Mouse (Mus musculus) olfactory bulb, adult 2 months (tissue): ENCODE measurements at regions not wholly inside any gene's neighbourhood (a gene's known extent, or its start where the extent isn't known, plus 50 kb on each side); places are given as distances from the start of the nearest gene placed in this dataset.

Experiments used
- H3K27ac ChIP-seq: fragments of 200-500 bp; 2 replicates; pipeline ENCODE4 v1.5.1; 2012; ENCODE audit warnings: low read depth, low read length; ENCODE audit not compliant: insufficient read depth
- H3K4me1 ChIP-seq: fragments of 200-500 bp; 2 replicates; pipeline ENCODE4 v1.6.1; 2012; ENCODE audit warnings: low read length; ENCODE audit not compliant: control insufficient read depth, insufficient read depth
- H3K4me3 ChIP-seq: fragments of 200-500 bp; 2 replicates; pipeline ENCODE4 v1.5.1; 2012; ENCODE audit warnings: mild to moderate bottlenecking, low read depth, low read length, moderate library complexity; ENCODE audit not compliant: insufficient read depth
- CTCF ChIP-seq: fragments of 200-500 bp; IDR thresholded peaks from 2 replicates; pipeline ENCODE4 v1.5.1; 2012; ENCODE audit warnings: low read depth, mild to moderate bottlenecking, low read length, moderate library complexity; ENCODE audit not compliant: insufficient read depth
- POLR2A ChIP-seq: fragments of 200-500 bp; IDR thresholded peaks from 2 replicates; pipeline ENCODE4 v1.6.1; 2012; ENCODE audit warnings: mild to moderate bottlenecking, low read depth, low read length, moderate library complexity; ENCODE audit not compliant: insufficient read depth
- WGBS: fragments of 180-500 bp; shearing (Covaris S2); methylation state at CpG from one replicate; pipeline ENCODE4 v1.1.7; 2018; 5-methylcytosine and 5-hydroxymethylcytosine counted together

- Histone ChIP-seq H3K27ac (no peak overlapping the region), H3K4me3 (no peak overlapping the region), H3K4me1 (no peaks in the 10 kb centered on the region)
- WGBS = 97% methylated on average over 1 of the region's 1 CpGs
- TF ChIP-seq CTCF (no peak), POLR2A (no peak)
Measured at GRCm38 (mm10) chr8:36348067-36348466, 582.5 kb downstream of the Gm19410 start.

- TF ChIP-seq CTCF = no peak
- TF ChIP-seq POLR2A = no peak
- no peak overlapping the region for H3K27ac ChIP-seq
- WGBS = 27% methylated on average over 3 of the region's 3 CpGs
Measured at GRCm38 (mm10) chr8:36354926-36355325, 589.3 kb downstream of the Gm19410 start.

GRCm38 (mm10) chr8:36358998-36359397 lies 593.4 kb downstream of the Gm19410 start:
- Histone ChIP-seq H3K4me1 (peaks cover 8% of the 10 kb centered on the region), H3K4me3 (no peak overlapping the region), H3K27ac (no peak overlapping the region)
- WGBS = 83% methylated on average over 2 of the region's 2 CpGs
- TF ChIP-seq CTCF = no peak
- no peak for TF ChIP-seq POLR2A

More at GRCm38 (mm10) chr8:36354926-36355325, 589.3 kb downstream of the Gm19410 start:
- Histone ChIP-seq H3K4me3 (no peak overlapping the region), H3K4me1 (peaks cover 2% of the 10 kb centered on the region; the same call in 1 of the 2 replicates)

GRCm38 (mm10) chr8:36361255-36361654 lies 595.7 kb downstream of the Gm19410 start:
- TF ChIP-seq CTCF (no peak), POLR2A (no peak)
- Histone ChIP-seq H3K4me3 (no peak overlapping the region), H3K27ac (no peak overlapping the region), H3K4me1 (peaks cover 7% of the 10 kb centered on the region)
- WGBS = 11% methylated on average over 2 of the region's 2 CpGs

GRCm38 (mm10) chr8:36361818-36362217 lies 596.2 kb downstream of the Gm19410 start:
- TF ChIP-seq POLR2A = no peak
- TF ChIP-seq CTCF = no peak
- 54% methylated on average over 8 of the region's 8 CpGs for WGBS
- peaks cover 7% of the 10 kb centered on the region for H3K4me1 ChIP-seq

GRCm38 (mm10) chr8:36363291-36363690 lies 597.7 kb downstream of the Gm19410 start:
- WGBS = 59% methylated on average over 9 of the region's 9 CpGs
- Histone ChIP-seq H3K27ac (no peak overlapping the region), H3K4me3 (no peak overlapping the region), H3K4me1 (peaks cover 7% of the 10 kb centered on the region)
- TF ChIP-seq CTCF (no peak), POLR2A (no peak)

More at GRCm38 (mm10) chr8:36361818-36362217, 596.2 kb downstream of the Gm19410 start:
- H3K4me3 ChIP-seq = no peak overlapping the region
- H3K27ac ChIP-seq = no peak overlapping the region

GRCm38 (mm10) chr8:36364567-36365231 lies 599.1 kb downstream of the Gm19410 start:
- TF ChIP-seq POLR2A (no peak), CTCF (no peak)
- H3K4me1 ChIP-seq = peaks cover 7% of the 10 kb centered on the region
- WGBS = 60% methylated on average over 6 of the region's 6 CpGs
- H3K27ac ChIP-seq = no peak overlapping the region
- no peak overlapping the region for H3K4me3 ChIP-seq

GRCm38 (mm10) chr8:36365945-36366344 lies 600.4 kb downstream of the Gm19410 start:
- no peak for TF ChIP-seq CTCF
- TF ChIP-seq POLR2A = no peak
- H3K27ac ChIP-seq = no peak overlapping the region
- no peak overlapping the region for H3K4me3 ChIP-seq
- H3K4me1 ChIP-seq = peaks cover 7% of the 10 kb centered on the region
- 79% methylated on average over 2 of the region's 2 CpGs for WGBS

GRCm38 (mm10) chr8:36376579-36377350 lies 611.2 kb downstream of the Gm19410 start:
- H3K27ac ChIP-seq = no peak overlapping the region
- H3K4me3 ChIP-seq = no peak overlapping the region
- WGBS = 48% methylated on average over 5 of the region's 5 CpGs
- TF ChIP-seq POLR2A = no peak
- no peak for TF ChIP-seq CTCF
- no peaks in the 10 kb centered on the region for H3K4me1 ChIP-seq

GRCm38 (mm10) chr8:36394487-36394886 lies 598.9 kb upstream of the AI429214 start:
- Histone ChIP-seq H3K27ac (no peak overlapping the region), H3K4me3 (no peak overlapping the region), H3K4me1 (peaks cover 3% of the 10 kb centered on the region; the same call in 1 of the 2 replicates)
- WGBS = 66% methylated on average over 9 of the region's 9 CpGs
- TF ChIP-seq CTCF (no peak), POLR2A (no peak)
